Mouse (Mus musculus) liver, adult 2 months (tissue): ENCODE results near the gene Ankrd34a.

Experiments
- CTCF ChIP-seq: fragments of 200-500 bp; IDR thresholded peaks from 2 replicates; pipeline ENCODE4 v1.5.1; 2011; ENCODE audit warnings: low read depth, low read length, control low read depth
- POLR2A ChIP-seq: fragments of 200-500 bp; IDR thresholded peaks from 2 replicates; pipeline ENCODE4 v1.6.1; 2011; ENCODE audit warnings: low read length, control low read depth; ENCODE audit not compliant: insufficient read depth; ENCODE audit errors: extremely low read depth

- TF ChIP-seq CTCF (no peak), POLR2A (no peak)
Measured at GRCm38 (mm10) chr3:96601941-96602703, 5.7 kb downstream of the Ankrd34a start.
